Mouse (Mus musculus) 416B (cell line): ENCODE data around the gene Lin28a.
"Not testable (repeated sequence)": the region's sequence is repeated elsewhere in the genome, so short reads cannot be mapped to it uniquely, and the experiment has no call there.

Source experiments
- DNase-seq: peaks from one replicate; pipeline ENCODE4 v3.0.0; 2011; ENCODE audit warnings: low read depth

The Lin28a gene

GRCm38 (mm10) chr4:134019210-134019609, 569 bp upstream of the Lin28a start:
- no peak for DNase-seq

GRCm38 (mm10) chr4:134018038-134018778, 433 bp downstream of the Lin28a start:
- DNase-seq, result no peak

- no peak for DNase-seq
Observed at GRCm38 (mm10) chr4:134017201-134017865, 1.3 kb downstream of the Lin28a start.

- no peak for DNase-seq
Observed at GRCm38 (mm10) chr4:134016767-134017166, 1.9 kb downstream of the Lin28a start.

- no peak for DNase-seq
Observed at GRCm38 (mm10) chr4:134016208-134016607, 2.4 kb downstream of the Lin28a start.

GRCm38 (mm10) chr4:134012858-134013528, 5.6 kb downstream of the Lin28a start:
- peak; percentile 45 for DNase-seq

- no peak for DNase-seq
Observed at GRCm38 (mm10) chr4:134011450-134012414, 6.9 kb downstream of the Lin28a start.

GRCm38 (mm10) chr4:134009709-134010108, 8.9 kb downstream of the Lin28a start:
- no peak for DNase-seq

GRCm38 (mm10) chr4:134006845-134007244, 11.8 kb downstream of the Lin28a start:
- DNase-seq, result no peak

GRCm38 (mm10) chr4:134005581-134006358, 12.9 kb downstream of the Lin28a start:
- no peak for DNase-seq

- no peak for DNase-seq
Observed at GRCm38 (mm10) chr4:134002903-134003302, 15.7 kb downstream of the Lin28a start.

- DNase-seq, result peak; percentile 53
Observed at GRCm38 (mm10) chr4:134002246-134002645, 16.4 kb downstream of the Lin28a start.

GRCm38 (mm10) chr4:134001710-134002109, 16.9 kb downstream of the Lin28a start:
- DNase-seq, result no peak

GRCm38 (mm10) chr4:134000466-134001438, 17.9 kb downstream of the Lin28a start, which contains the start of gene Dhdds:
Gene Dhdds, minus strand, starts transcription at chr4:134000918.
- DNase-seq, result peak; percentile 99

- no peak for DNase-seq
Observed at GRCm38 (mm10) chr4:133994697-133995096, 23.9 kb downstream of the Lin28a start.

GRCm38 (mm10) chr4:133991087-133991660, 27.5 kb downstream of the Lin28a start:
- DNase-seq, result no peak

- no peak for DNase-seq
Observed at GRCm38 (mm10) chr4:133990035-133990434, 28.6 kb downstream of the Lin28a start.

- DNase-seq, result not testable (repeated sequence)
Observed at GRCm38 (mm10) chr4:133988289-133988688, 30.4 kb downstream of the Lin28a start.

GRCm38 (mm10) chr4:133982936-133983335, 35.7 kb downstream of the Lin28a start:
- no peak for DNase-seq
